9 mouse cellular contexts compared by ENCODE assay signal in the genomic region with DNA sequence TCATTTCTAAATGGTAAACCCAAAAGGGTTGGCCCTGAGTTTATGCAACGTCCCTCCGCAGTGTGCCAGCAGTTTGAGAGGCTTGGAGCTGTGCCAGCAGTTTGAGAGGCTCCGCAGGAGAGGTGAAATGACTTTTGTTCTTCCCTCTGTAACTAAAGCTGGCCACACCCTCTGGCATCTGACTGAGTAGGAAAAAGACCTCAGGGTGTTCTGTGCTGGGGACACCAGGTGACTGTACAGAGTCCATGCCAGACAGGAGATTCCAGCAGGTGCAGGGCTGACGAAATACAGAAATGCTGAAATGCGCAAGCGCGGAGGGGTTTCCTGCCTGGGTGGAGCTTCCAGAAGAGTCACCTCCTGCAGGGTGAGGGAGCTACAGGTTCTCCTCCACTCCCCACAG. TPM values are rescaled to one million over a fixed set of nuclear protein-coding genes. Genes with fewer than 3 reads are reported as not detected.
DNase-seq lines count a peak whose midpoint lies in the region; ATAC-seq lines count a peak whose summit lies in the region.
"Had no signal": no experiment of that assay in that cellular context is flagged by ENCODE, and none has a peak within 500 bp of the region (broad histone marks: within the 10 kb centered on the region; RNA-seq: fewer than 3 reads in every experiment).

No protein-coding gene starts in this region.

- H3K9ac ChIP-seq in hindbrain, embryonic 15.5 days = no peak overlapping the region
- no peak overlapping the region for H3K9ac ChIP-seq in kidney, embryonic 15.5 days
- H3K9ac ChIP-seq: neural tube, embryonic 12.5 days had no signal

- no peak for ATAC-seq in hindbrain, embryonic 15.5 days (ENCODE audit: low FRiP score, low read depth)
- peak; percentile 89 for ATAC-seq in granulocyte monocyte progenitor cell, adult 5-6 weeks (replicated peaks; ENCODE audit: poor library complexity, severe bottlenecking)
- ATAC-seq in kidney, embryonic 15.5 days (replicated peaks; ENCODE audit: low FRiP score) = peak; percentile 61; the same call in 1 of the 2 replicates

- WGBS in hindbrain, embryonic 15.5 days = 37% methylated on average over 7 of the region's 7 CpGs
- 57% methylated on average over 7 of the region's 7 CpGs for WGBS in hindbrain, embryonic 10.5 days
- 46% methylated on average over 7 of the region's 7 CpGs for WGBS in kidney, embryonic 15.5 days

- H3K27me3 ChIP-seq in hindbrain, embryonic 15.5 days = no peaks in the 10 kb centered on the region
- no peaks in the 10 kb centered on the region for H3K27me3 ChIP-seq in hindbrain, embryonic 10.5 days (ENCODE audit: insufficient read depth, poor library complexity, severe bottlenecking)
- no peaks in the 10 kb centered on the region for H3K27me3 ChIP-seq in kidney, embryonic 15.5 days
- peaks cover 9% of the 10 kb centered on the region for H3K27me3 ChIP-seq in megakaryocyte, embryonic 14.5 days (replicated peaks)
- H3K27me3 ChIP-seq: neural tube, embryonic 12.5 days had no signal

- no peak overlapping the region for H3K4me3 ChIP-seq in hindbrain, embryonic 15.5 days
- H3K4me3 ChIP-seq in hindbrain, embryonic 10.5 days = no peak overlapping the region
- no peak overlapping the region for H3K4me3 ChIP-seq in kidney, embryonic 15.5 days (replicated peaks)
- peak overlapping the region; percentile 84 for H3K4me3 ChIP-seq in megakaryocyte, embryonic 14.5 days (replicated peaks)
- H3K4me3 ChIP-seq: neural tube, embryonic 12.5 days had no signal

- no peak overlapping the region for H3K27ac ChIP-seq in hindbrain, embryonic 15.5 days (replicated peaks)
- no peak overlapping the region for H3K27ac ChIP-seq in hindbrain, embryonic 10.5 days
- peak overlapping the region; percentile 41; the same call in 1 of the 2 replicates for H3K27ac ChIP-seq in kidney, embryonic 15.5 days
- H3K27ac ChIP-seq: neural tube, embryonic 12.5 days had no signal

- no peaks in the 10 kb centered on the region for H3K9me3 ChIP-seq in hindbrain, embryonic 15.5 days
- H3K9me3 ChIP-seq in hindbrain, embryonic 10.5 days = no peaks in the 10 kb centered on the region
- no peaks in the 10 kb centered on the region for H3K9me3 ChIP-seq in kidney, embryonic 15.5 days (replicated peaks)
- peaks cover 26% of the 10 kb centered on the region for H3K9me3 ChIP-seq in megakaryocyte, embryonic 14.5 days
- H3K9me3 ChIP-seq: neural tube, embryonic 12.5 days had no signal

- peak overlapping the region; percentile 25; the same call in 1 of the 2 replicates for H3K4me2 ChIP-seq in hindbrain, embryonic 15.5 days
- H3K4me2 ChIP-seq in kidney, embryonic 15.5 days = 0 out of 2 replicates have a peak overlapping the region, but pooled peaks have one; percentile 10
- H3K4me2 ChIP-seq: neural tube, embryonic 12.5 days had no signal

- DNase-seq in hindbrain, embryonic 10.5 days (ENCODE audit: low spot score) = no peak
- DNase-seq in adrenal gland, postnatal 14 days = peak; percentile 85
- peak; percentile 84 for DNase-seq in thymus, postnatal 14 days
- no peak for DNase-seq in retina, embryonic 14.5 days (ENCODE audit: low spot score)

- H3K36me3 ChIP-seq in hindbrain, embryonic 15.5 days = no peaks in the 10 kb centered on the region
- no peaks in the 10 kb centered on the region for H3K36me3 ChIP-seq in hindbrain, embryonic 10.5 days
- no peaks in the 10 kb centered on the region for H3K36me3 ChIP-seq in kidney, embryonic 15.5 days
- peaks cover 12% of the 10 kb centered on the region for H3K36me3 ChIP-seq in megakaryocyte, embryonic 14.5 days (replicated peaks; ENCODE audit: low read length)
- H3K36me3 ChIP-seq: neural tube, embryonic 12.5 days had no signal

- H3K4me1 ChIP-seq in hindbrain, embryonic 15.5 days (replicated peaks) = peaks cover 16% of the 10 kb centered on the region
- peaks cover 17% of the 10 kb centered on the region for H3K4me1 ChIP-seq in hindbrain, embryonic 10.5 days (replicated peaks)
- peaks cover 29% of the 10 kb centered on the region for H3K4me1 ChIP-seq in kidney, embryonic 15.5 days
- H3K4me1 ChIP-seq in megakaryocyte, embryonic 14.5 days = peaks cover 51% of the 10 kb centered on the region

RNA-seq across cellular contexts. Expression of a gene that starts 16.4 kb away (rescaled TPM):
- polyA plus RNA-seq in hindbrain, embryonic 15.5 days (2015; fragmentation: Nextera tagmentation; extraction: Ambion mirVana) = 18.5 and 19.9 TPM in 2 replicates
- 6.8 and 8.3 TPM in 2 replicates for polyA plus RNA-seq in hindbrain, embryonic 10.5 days (2016; fragmentation: Nextera tagmentation; extraction: Ambion mirVana)
- total RNA-seq in adrenal gland, postnatal 14 days (2021) = 26.6 and 30.4 TPM in 2 replicates
- total RNA-seq in granulocyte monocyte progenitor cell, adult 5-6 weeks (2014; fragmentation: Nextera tagmentation) = 25.5 and 27.9 TPM in 2 replicates
- total RNA-seq in granulocyte monocyte progenitor cell, adult 5-6 weeks (2017) = 19.6 and 24.5 TPM in 2 replicates
- 18.4 and 18.7 TPM in 2 replicates for polyA plus RNA-seq in kidney, embryonic 15.5 days (2015; fragmentation: Nextera tagmentation; extraction: Ambion mirVana)
- polyA plus RNA-seq in megakaryocyte, embryonic 14.5 days (2012; ENCODE audit: insufficient read depth, low replicate concordance) = 36.6 and 38.6 TPM in 2 replicates

RNA-seq across cellular contexts. Expression of a gene that starts 50.6 kb away (rescaled TPM):
- 3.5 and 3.7 TPM in 2 replicates for polyA plus RNA-seq in hindbrain, embryonic 15.5 days (2015; fragmentation: Nextera tagmentation; extraction: Ambion mirVana)
- polyA plus RNA-seq in hindbrain, embryonic 10.5 days (2016; fragmentation: Nextera tagmentation; extraction: Ambion mirVana) = 3.7 and 4.2 TPM in 2 replicates
- total RNA-seq in adrenal gland, postnatal 14 days (2021) = 63.9 and 71.4 TPM in 2 replicates
- total RNA-seq in granulocyte monocyte progenitor cell, adult 5-6 weeks (2014; fragmentation: Nextera tagmentation) = 18.7 and 19.6 TPM in 2 replicates
- 9.6 and 13.3 TPM in 2 replicates for total RNA-seq in granulocyte monocyte progenitor cell, adult 5-6 weeks (2017)
- polyA plus RNA-seq in kidney, embryonic 15.5 days (2015; fragmentation: Nextera tagmentation; extraction: Ambion mirVana) = 8.8 and 9.4 TPM in 2 replicates
- polyA plus RNA-seq in megakaryocyte, embryonic 14.5 days (2012; ENCODE audit: insufficient read depth, low replicate concordance) = 36.8 and 40.6 TPM in 2 replicates

Comparison
In these comparisons a context has a peak if more than half of its experiments do, and no peak if none do; other contexts are left out.
1. DNase-seq: peak in adrenal gland, postnatal 14 days (single experiment) and thymus, postnatal 14 days (single experiment); none in hindbrain, embryonic 10.5 days (single experiment) and retina, embryonic 14.5 days (single experiment).